Mouse (Mus musculus): ENCODE measurements around the gene Slc5a3. TPM values are rescaled to one million over a fixed set of nuclear protein-coding genes. Genes with fewer than 3 reads are reported as not detected.

The Slc5a3 gene
- polyA plus RNA-seq, 1 experiment from 2014 or later, result 10.8 TPM

DNA sequence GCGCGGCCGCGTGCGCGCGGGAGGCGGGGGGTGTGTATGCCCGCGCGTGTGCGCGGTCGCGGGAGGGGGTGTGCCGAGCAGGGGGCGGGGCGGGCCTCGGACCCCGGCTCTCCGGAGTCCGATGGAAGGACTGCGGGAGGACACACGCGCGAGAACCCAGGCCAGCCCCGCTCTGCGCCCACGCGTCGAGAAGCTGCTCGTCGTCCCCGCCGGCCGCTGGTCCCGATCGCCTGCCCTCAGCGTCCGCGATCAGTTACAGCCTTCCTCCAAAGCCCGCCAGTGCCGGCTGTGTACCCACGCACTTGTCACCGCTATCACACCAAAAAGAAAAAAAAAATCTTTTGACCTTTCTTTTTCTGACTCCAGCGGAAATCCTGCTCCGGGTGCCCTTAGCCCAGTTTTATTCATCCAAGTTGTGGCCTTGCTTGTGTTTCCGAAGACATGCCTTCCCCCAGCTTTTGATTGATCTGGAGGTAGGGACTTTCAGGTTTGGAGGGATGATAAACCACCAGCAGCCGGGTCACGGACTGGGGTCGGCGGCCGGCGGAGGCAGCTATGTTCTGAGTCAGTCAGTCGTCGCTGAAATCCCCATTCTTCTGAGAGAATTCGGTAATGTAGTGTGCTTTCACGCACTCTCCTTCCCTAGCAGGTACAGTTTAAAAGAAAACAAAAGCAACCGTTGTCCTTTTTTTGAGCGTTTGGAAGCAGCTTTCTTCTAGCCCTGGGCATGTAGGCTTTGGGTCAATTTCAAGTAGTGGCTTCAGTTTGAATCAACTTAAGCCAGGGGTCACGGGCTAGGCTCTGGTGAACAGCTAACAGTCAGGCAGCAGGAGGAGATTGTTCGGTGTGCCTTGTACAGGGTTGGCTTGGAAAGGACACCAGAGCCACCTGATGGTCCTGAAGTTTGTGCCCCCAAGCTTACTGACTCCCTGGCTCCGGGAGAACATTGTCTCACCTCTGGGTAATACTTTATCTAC lies 810 bp downstream of the Slc5a3 start:
- H3K4me1 ChIP-seq (ENCODE audit: control insufficient read depth, insufficient read depth, low read length), result peaks cover 14% of the 10 kb centered on the region; the same call in 1 of the 2 replicates
- peak overlapping the region; percentile 9; the same call in 1 of the 2 replicates for H3K27ac ChIP-seq (ENCODE audit: low read depth, low read length)
- ATAC-seq, result peak; percentile 27; the same call in 1 of the 2 replicates
- peak; percentile 16 for DNase-seq (ENCODE audit: low spot score)
- 2% methylated on average over 49 of the region's 63 CpGs for WGBS
- peak overlapping the region; percentile 84 for H3K4me2 ChIP-seq (ENCODE audit: low read length)
- H3K36me3 ChIP-seq (ENCODE audit: control insufficient read depth, insufficient read depth, low read length), result peaks cover 25% of the 10 kb centered on the region
- 0 out of 2 replicates have a peak, but pooled peaks cover 4% of the 10 kb centered on the region for H3K9me3 ChIP-seq (replicated peaks; ENCODE audit: control insufficient read depth, low read length)
- no peaks in the 10 kb centered on the region for H3K27me3 ChIP-seq (replicated peaks; ENCODE audit: control insufficient read depth, insufficient read depth, low read length)
- H3K4me3 ChIP-seq (ENCODE audit: low read depth, low read length), result peak overlapping the region; percentile 68
- H3K9ac ChIP-seq (ENCODE audit: low read length), result peak overlapping the region; percentile 84

- DNase-seq (ENCODE audit: low spot score), result no peak
- Histone ChIP-seq H3K4me3 (ENCODE audit: low read depth, low read length) (no peak overlapping the region; the same call in 1 of the 2 replicates), H3K9ac (ENCODE audit: low read length) (no peak overlapping the region), H3K36me3 (ENCODE audit: control insufficient read depth, insufficient read depth, low read length) (peaks cover 30% of the 10 kb centered on the region), H3K4me1 (ENCODE audit: control insufficient read depth, insufficient read depth, low read length) (peaks cover 14% of the 10 kb centered on the region; the same call in 1 of the 2 replicates), H3K27me3 (replicated peaks; ENCODE audit: control insufficient read depth, insufficient read depth, low read length) (no peaks in the 10 kb centered on the region), H3K9me3 (replicated peaks; ENCODE audit: control insufficient read depth, low read length) (no peaks in the 10 kb centered on the region), H3K27ac (ENCODE audit: low read depth, low read length) (no peak overlapping the region), H3K4me2 (ENCODE audit: low read length) (peak overlapping the region; percentile 84)
- ATAC-seq, result no peak
- 76% methylated on average over 3 of the region's 3 CpGs for WGBS
Observed at GRCm38 (mm10) chr16:92060213-92060612, 2.1 kb downstream of the Slc5a3 start.

DNA sequence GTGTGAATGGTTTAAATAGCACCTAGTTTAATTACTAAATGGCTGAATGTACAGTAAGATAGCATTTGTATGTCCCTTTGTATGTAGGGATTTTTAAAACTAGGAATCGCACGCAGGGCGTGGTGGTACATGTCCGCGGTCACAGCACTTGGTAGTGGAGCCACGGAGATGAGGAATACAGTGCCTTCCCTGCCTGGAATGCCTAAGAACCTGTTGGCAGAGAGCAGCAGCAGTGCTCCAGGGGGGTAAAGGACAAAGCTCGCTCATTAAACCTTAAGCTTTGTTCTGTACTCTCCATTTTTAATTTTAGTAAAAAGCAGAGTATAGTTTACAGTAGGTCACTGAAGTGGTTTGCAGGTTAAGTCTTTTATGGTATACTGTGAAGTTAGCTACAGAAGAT lies 3.5 kb downstream of the Slc5a3 start:
- no peak overlapping the region for H3K4me2 ChIP-seq (ENCODE audit: low read length)
- peaks cover 14% of the 10 kb centered on the region; the same call in 1 of the 2 replicates for H3K4me1 ChIP-seq (ENCODE audit: control insufficient read depth, insufficient read depth, low read length)
- no peaks in the 10 kb centered on the region for H3K9me3 ChIP-seq (replicated peaks; ENCODE audit: control insufficient read depth, low read length)
- no peak overlapping the region for H3K9ac ChIP-seq (ENCODE audit: low read length)
- WGBS, result 93% methylated on average over 7 of the region's 7 CpGs
- no peaks in the 10 kb centered on the region for H3K27me3 ChIP-seq (replicated peaks; ENCODE audit: control insufficient read depth, insufficient read depth, low read length)
- DNase-seq (ENCODE audit: low spot score), result no peak
- ATAC-seq, result no peak
- no peak overlapping the region for H3K4me3 ChIP-seq (ENCODE audit: low read depth, low read length)
- no peak overlapping the region for H3K27ac ChIP-seq (ENCODE audit: low read depth, low read length)
- H3K36me3 ChIP-seq (ENCODE audit: control insufficient read depth, insufficient read depth, low read length), result peaks cover 37% of the 10 kb centered on the region

- DNase-seq (ENCODE audit: low spot score) (no peak), ATAC-seq (no peak)
- no peaks in the 10 kb centered on the region for H3K9me3 ChIP-seq (replicated peaks; ENCODE audit: control insufficient read depth, low read length)
- H3K27ac ChIP-seq (ENCODE audit: low read depth, low read length), result no peak overlapping the region
- no peak overlapping the region for H3K4me3 ChIP-seq (ENCODE audit: low read depth, low read length)
- H3K27me3 ChIP-seq (replicated peaks; ENCODE audit: control insufficient read depth, insufficient read depth, low read length), result no peaks in the 10 kb centered on the region
- peaks cover 48% of the 10 kb centered on the region for H3K36me3 ChIP-seq (ENCODE audit: control insufficient read depth, insufficient read depth, low read length)
- no peak overlapping the region for H3K4me2 ChIP-seq (ENCODE audit: low read length)
- H3K9ac ChIP-seq (ENCODE audit: low read length), result no peak overlapping the region
- H3K4me1 ChIP-seq (ENCODE audit: control insufficient read depth, insufficient read depth, low read length), result peaks cover 14% of the 10 kb centered on the region; the same call in 1 of the 2 replicates
- 97% methylated on average over 1 of the region's 1 CpGs for WGBS
Observed at GRCm38 (mm10) chr16:92062832-92063231, 4.7 kb downstream of the Slc5a3 start.

GRCm38 (mm10) chr16:92064801-92065200 lies 6.7 kb downstream of the Slc5a3 start:
- DNase-seq (ENCODE audit: low spot score) (no peak), ATAC-seq (no peak)
- Histone ChIP-seq H3K4me3 (ENCODE audit: low read depth, low read length) (no peak overlapping the region), H3K27ac (ENCODE audit: low read depth, low read length) (no peak overlapping the region), H3K27me3 (replicated peaks; ENCODE audit: control insufficient read depth, insufficient read depth, low read length) (no peaks in the 10 kb centered on the region), H3K9ac (ENCODE audit: low read length) (no peak overlapping the region), H3K36me3 (ENCODE audit: control insufficient read depth, insufficient read depth, low read length) (peaks cover 64% of the 10 kb centered on the region), H3K4me1 (ENCODE audit: control insufficient read depth, insufficient read depth, low read length) (peaks cover 7% of the 10 kb centered on the region; the same call in 1 of the 2 replicates), H3K4me2 (ENCODE audit: low read length) (no peak overlapping the region), H3K9me3 (replicated peaks; ENCODE audit: control insufficient read depth, low read length) (no peaks in the 10 kb centered on the region)
- WGBS, result 94% methylated on average over 2 of the region's 2 CpGs

DNA sequence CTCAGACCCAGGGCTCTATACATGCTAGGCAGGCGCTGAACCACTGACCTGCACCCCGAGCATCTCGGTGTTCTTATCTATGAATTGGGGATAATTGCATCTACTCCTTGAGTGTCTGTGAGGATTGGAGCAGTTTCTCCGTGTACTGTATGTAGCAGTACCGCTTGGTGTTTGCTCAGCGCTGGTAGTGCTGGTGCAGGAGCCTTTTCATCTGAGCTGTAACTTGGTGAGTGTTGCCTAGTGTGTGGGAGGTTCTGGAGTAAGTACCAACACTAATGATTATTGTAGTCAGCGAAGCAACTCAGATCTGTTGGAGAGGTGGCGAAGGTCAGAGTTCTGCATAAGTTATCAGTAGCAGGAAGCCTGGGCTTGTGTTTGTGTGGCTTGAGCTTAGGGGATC lies 12.2 kb downstream of the Slc5a3 start:
- no peaks in the 10 kb centered on the region for H3K9me3 ChIP-seq (replicated peaks; ENCODE audit: control insufficient read depth, low read length)
- H3K4me2 ChIP-seq (ENCODE audit: low read length), result no peak overlapping the region
- no peaks in the 10 kb centered on the region for H3K27me3 ChIP-seq (replicated peaks; ENCODE audit: control insufficient read depth, insufficient read depth, low read length)
- ATAC-seq (no peak), DNase-seq (ENCODE audit: low spot score) (no peak)
- H3K4me3 ChIP-seq (ENCODE audit: low read depth, low read length), result no peak overlapping the region
- H3K9ac ChIP-seq (ENCODE audit: low read length), result no peak overlapping the region
- WGBS, result 97% methylated on average over 8 of the region's 8 CpGs
- peaks cover 49% of the 10 kb centered on the region for H3K36me3 ChIP-seq (ENCODE audit: control insufficient read depth, insufficient read depth, low read length)
- no peak overlapping the region for H3K27ac ChIP-seq (ENCODE audit: low read depth, low read length)
- H3K4me1 ChIP-seq (ENCODE audit: control insufficient read depth, insufficient read depth, low read length), result no peaks in the 10 kb centered on the region

DNA sequence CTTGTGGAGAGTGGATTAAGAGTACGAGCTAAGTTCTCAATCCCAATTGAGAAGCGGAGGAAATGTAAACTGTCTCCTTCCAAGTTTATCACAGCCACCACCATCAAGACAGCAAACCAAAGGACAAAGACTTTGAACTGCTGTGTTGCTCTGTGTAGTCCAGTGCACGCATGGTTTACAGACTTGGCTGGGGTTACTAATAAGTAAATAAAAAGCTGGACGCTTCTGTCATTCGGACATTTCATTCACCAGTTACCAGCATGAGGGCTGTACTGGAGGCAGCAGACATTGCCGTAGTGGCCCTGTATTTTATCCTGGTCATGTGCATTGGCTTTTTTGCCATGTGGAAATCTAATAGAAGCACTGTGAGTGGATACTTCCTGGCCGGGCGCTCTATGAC lies 18.7 kb downstream of the Slc5a3 start:
- H3K9me3 ChIP-seq (replicated peaks; ENCODE audit: control insufficient read depth, low read length), result no peaks in the 10 kb centered on the region
- H3K4me2 ChIP-seq (ENCODE audit: low read length), result no peak overlapping the region
- DNase-seq (ENCODE audit: low spot score) (no peak), ATAC-seq (no peak)
- whole genome bisulfite sequencing, result 96% methylated on average over 8 of the region's 8 CpGs
- H3K27ac ChIP-seq (ENCODE audit: low read depth, low read length), result no peak overlapping the region
- no peaks in the 10 kb centered on the region for H3K27me3 ChIP-seq (replicated peaks; ENCODE audit: control insufficient read depth, insufficient read depth, low read length)
- no peak overlapping the region for H3K4me3 ChIP-seq (ENCODE audit: low read depth, low read length)
- no peak overlapping the region for H3K9ac ChIP-seq (ENCODE audit: low read length)
- H3K4me1 ChIP-seq (ENCODE audit: control insufficient read depth, insufficient read depth, low read length), result no peaks in the 10 kb centered on the region
- H3K36me3 ChIP-seq (ENCODE audit: control insufficient read depth, insufficient read depth, low read length), result peaks cover 30% of the 10 kb centered on the region

DNA sequence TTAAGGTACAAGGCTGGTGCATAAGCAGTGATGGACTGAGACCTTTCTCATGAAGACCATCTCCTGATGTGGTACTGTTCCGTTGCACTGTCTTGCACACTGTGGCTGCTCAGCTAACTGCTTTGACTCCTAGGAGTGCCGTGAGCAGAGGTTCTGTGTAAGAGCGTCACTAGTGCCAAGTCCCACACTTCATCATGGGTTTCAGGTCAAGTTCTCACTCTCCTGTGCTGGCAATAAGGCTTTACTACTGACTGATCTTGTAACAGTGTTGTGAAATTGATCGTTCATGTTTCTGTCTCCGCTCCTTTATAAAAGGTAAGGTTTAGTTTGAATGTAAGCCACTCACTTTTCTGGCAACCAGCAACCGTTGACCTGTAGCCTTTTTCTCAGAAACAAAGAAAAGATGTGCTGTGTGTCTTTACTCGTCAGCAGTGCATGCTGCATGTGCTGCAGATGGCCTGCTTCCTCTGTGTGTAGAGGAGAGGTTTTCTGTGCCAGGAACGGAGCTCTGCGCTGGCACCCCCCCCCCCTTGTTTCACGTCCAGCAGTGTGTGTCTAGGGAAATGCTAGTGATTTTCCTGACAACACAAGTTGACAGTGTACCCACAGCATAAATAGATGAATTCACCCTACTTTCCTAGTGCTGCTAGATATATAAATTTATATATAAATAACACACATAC lies 25.8 kb downstream of the Slc5a3 start:
- ATAC-seq, result peak; percentile 57; the same call in 1 of the 2 replicates
- H3K9me3 ChIP-seq (replicated peaks; ENCODE audit: control insufficient read depth, low read length), result no peaks in the 10 kb centered on the region
- H3K4me3 ChIP-seq (ENCODE audit: low read depth, low read length), result no peak overlapping the region
- WGBS, result 78% methylated on average over 10 of the region's 10 CpGs
- H3K4me2 ChIP-seq (ENCODE audit: low read length), result no peak overlapping the region
- H3K4me1 ChIP-seq (ENCODE audit: control insufficient read depth, insufficient read depth, low read length), result no peaks in the 10 kb centered on the region
- peaks cover 16% of the 10 kb centered on the region for H3K36me3 ChIP-seq (ENCODE audit: control insufficient read depth, insufficient read depth, low read length)
- no peak overlapping the region for H3K27ac ChIP-seq (ENCODE audit: low read depth, low read length)
- no peaks in the 10 kb centered on the region for H3K27me3 ChIP-seq (replicated peaks; ENCODE audit: control insufficient read depth, insufficient read depth, low read length)
- H3K9ac ChIP-seq (ENCODE audit: low read length), result 0 out of 2 replicates have a peak overlapping the region, but pooled peaks have one; percentile 21
- peak; percentile 37 for DNase-seq (ENCODE audit: low spot score)
